Mouse (Mus musculus) retina, postnatal 1 day (tissue): ENCODE data around the gene Npy4r.

Experiments
- DNase-seq: peaks from one replicate; pipeline ENCODE4 v3.0.0-alpha.2; 2012

Gene Npy4r

DNA sequence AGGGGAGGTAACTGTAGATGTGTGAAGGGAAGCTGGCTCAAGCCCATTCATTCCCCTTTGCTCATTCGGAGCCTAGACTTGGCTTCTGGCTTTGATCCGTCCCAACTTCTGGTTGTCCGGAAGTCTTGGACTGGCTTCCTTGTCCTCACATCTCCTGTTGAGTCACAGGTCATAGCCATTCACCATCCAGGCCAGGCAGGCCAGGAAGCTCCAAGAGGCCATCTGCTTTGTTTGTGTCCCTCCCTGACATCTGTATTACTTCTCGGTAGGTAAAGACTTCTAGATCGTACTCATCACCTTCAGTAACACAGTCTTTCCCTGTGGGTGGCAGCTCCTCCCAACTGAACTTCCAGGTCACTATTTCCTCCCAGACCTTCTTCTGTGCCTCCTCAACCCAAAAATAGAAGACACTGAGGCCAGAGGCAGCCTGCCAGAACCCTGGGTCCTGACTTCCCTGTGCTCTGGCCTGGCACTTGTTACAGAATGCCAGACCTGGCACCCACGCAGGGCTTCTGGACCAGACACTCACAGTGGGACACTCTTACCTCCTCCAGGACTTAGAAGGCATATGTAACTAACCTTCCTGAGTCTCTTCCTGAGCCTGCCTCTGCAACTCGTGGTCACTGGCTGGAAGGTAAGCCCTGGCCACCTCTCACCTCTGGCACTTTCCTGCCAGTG lies 33.1 kb downstream of the Npy4r start:
- DNase-seq: no peak

DNA sequence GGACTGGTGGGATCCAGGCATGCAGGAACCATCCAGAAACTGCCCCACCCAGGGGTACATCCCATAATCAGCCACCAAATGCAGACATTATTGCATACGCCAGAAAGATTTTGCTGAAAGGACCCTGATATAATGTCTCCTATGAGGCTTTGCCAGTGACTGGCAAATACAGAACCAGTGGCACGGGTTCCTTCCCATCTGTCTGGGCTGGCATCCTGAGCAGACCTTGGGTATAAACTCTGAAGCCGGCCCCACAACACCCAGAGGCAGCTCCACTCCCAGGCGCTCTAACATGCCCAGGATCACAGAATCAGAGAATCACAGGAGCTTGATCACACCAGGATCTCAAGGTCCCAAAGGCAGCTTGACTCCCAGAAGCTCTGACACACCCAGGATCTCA lies 38.0 kb downstream of the Npy4r start:
- no peak for DNase-seq

GRCm38 (mm10) chr14:34107594-34107993 lies 44.7 kb downstream of the Npy4r start:
- DNase-seq: no peak

GRCm38 (mm10) chr14:34106389-34107062 lies 45.8 kb downstream of the Npy4r start:
- DNase-seq: peak; percentile 53

- DNase-seq: peak; percentile 80
Measured at GRCm38 (mm10) chr14:34104892-34105291, 47.4 kb downstream of the Npy4r start.

GRCm38 (mm10) chr14:34103855-34104254 lies 48.4 kb downstream of the Npy4r start:
- DNase-seq: no peak

GRCm38 (mm10) chr14:34102601-34103000 lies 49.7 kb downstream of the Npy4r start, which contains the start of gene A630023A22Rik:
A630023A22Rik (minus strand) TSS chr14:34102754.
- no peak for DNase-seq

DNA sequence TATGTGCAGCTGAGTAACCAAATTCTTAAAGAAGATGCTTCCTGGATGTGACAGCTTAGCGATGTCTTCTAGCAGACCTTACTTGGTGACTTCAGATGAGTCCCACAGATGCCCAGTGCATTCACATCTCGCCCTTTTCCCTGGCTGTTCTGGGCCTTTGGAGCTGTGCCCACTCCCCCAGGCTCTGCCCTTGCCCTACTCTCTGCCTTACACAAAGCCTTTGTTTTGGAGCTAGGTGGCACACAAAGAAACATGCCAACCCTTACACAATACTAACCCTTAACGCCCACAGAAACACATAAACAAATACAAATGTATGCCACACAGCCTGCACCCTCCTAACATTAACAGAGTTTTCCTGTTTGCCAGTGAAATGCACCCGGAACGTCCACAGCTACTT lies 56.1 kb downstream of the Npy4r start:
- DNase-seq: peak; percentile 32
